Mouse (Mus musculus): ENCODE measurements around the gene Ncf2. TPM values are rescaled to one million over a fixed set of nuclear protein-coding genes. Genes with fewer than 3 reads are reported as not detected.

Ncf2 gene
- polyA plus RNA-seq, 1 experiment from 2014 or later, result 5.4 TPM

GRCm38 (mm10) chr1:152844634-152845033 is 44.6 kb downstream of the Ncf2 start:
- 89% methylated on average over 1 of the region's 1 CpGs for WGBS
- Histone ChIP-seq H3K4me2 (no peak overlapping the region), H3K4me1 (ENCODE audit: insufficient read depth) (no peaks in the 10 kb centered on the region), H3K9ac (no peak overlapping the region), H3K9me3 (ENCODE audit: low read depth, low read length) (no peaks in the 10 kb centered on the region), H3K27ac (ENCODE audit: low read depth) (no peak overlapping the region), H3K4me3 (ENCODE audit: low read depth, low read length) (no peak overlapping the region), H3K27me3 (ENCODE audit: insufficient read depth, low read length) (no peaks in the 10 kb centered on the region), H3K36me3 (ENCODE audit: insufficient read depth) (peaks cover 95% of the 10 kb centered on the region)
- DNase-seq (no peak), ATAC-seq (ENCODE audit: insufficient read depth) (no peak)
- no peak for TF ChIP-seq CTCF (IDR thresholded peaks at IDR 0.05; ENCODE audit: low read depth)

DNA sequence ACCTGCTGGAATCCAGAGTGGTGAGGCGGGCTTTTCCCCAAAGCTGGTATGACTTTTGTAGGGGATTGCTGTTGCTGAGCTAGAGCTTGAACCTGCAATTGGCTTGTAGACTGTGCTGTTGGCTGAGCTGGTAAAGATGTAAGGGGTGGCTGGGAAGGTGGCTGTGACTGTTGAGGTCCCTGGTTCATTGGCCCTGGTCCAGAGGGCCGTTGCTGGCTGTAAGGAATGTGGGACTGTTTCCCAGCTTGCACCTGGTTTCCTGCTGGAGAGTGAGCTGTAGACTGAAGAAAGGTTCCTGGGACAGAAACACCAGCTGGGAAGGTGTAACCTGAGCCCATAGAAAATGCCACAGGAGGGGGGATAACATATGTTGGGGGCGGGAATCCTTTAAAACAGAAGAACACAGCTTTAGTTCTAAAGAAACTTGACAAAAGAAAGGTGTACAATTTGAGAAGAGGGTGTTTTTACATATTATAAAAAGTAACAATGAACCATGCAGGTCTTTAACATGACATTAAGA is 45.3 kb downstream of the Ncf2 start:
- no peak for ATAC-seq (ENCODE audit: insufficient read depth)
- Histone ChIP-seq H3K9me3 (ENCODE audit: low read depth, low read length) (no peaks in the 10 kb centered on the region), H3K4me2 (no peak overlapping the region), H3K4me1 (ENCODE audit: insufficient read depth) (no peaks in the 10 kb centered on the region), H3K9ac (no peak overlapping the region), H3K27me3 (ENCODE audit: insufficient read depth, low read length) (no peaks in the 10 kb centered on the region), H3K27ac (ENCODE audit: low read depth) (no peak overlapping the region), H3K4me3 (ENCODE audit: low read depth, low read length) (no peak overlapping the region), H3K36me3 (ENCODE audit: insufficient read depth) (peaks cover 91% of the 10 kb centered on the region)
- 74% methylated on average over 3 of the region's 3 CpGs for WGBS
- no peak for TF ChIP-seq CTCF (IDR thresholded peaks at IDR 0.05; ENCODE audit: low read depth)
- no peak for DNase-seq

DNA sequence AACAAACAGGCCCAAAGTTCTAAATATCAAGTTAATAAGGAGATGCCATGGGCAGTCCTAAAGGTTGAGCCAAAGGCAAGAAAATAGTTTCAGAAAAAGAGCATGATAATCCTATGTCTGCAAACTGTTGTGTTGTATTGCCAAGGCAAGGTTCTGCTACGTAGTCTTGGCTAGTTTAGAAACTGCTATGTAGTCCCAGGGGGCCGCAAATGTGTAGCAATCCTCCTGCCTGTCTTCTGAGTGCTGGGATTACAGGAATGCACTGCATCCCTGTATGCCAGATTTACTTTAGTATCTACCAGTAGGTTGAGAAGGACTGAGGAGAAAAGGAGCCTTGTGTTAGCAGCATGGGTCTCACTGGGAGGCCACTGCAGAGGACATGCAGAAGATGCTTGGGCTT is 46.9 kb downstream of the Ncf2 start:
- Histone ChIP-seq H3K4me2 (no peak overlapping the region), H3K9ac (no peak overlapping the region), H3K27ac (ENCODE audit: low read depth) (no peak overlapping the region), H3K4me1 (ENCODE audit: insufficient read depth) (no peaks in the 10 kb centered on the region), H3K4me3 (ENCODE audit: low read depth, low read length) (no peak overlapping the region), H3K36me3 (ENCODE audit: insufficient read depth) (peaks cover 89% of the 10 kb centered on the region), H3K27me3 (ENCODE audit: insufficient read depth, low read length) (no peaks in the 10 kb centered on the region), H3K9me3 (ENCODE audit: low read depth, low read length) (no peaks in the 10 kb centered on the region)
- DNase-seq, result no peak
- 92% methylated on average over 2 of the region's 2 CpGs for WGBS
- no peak for ATAC-seq (ENCODE audit: insufficient read depth)
- no peak for TF ChIP-seq CTCF (IDR thresholded peaks at IDR 0.05; ENCODE audit: low read depth)

DNA sequence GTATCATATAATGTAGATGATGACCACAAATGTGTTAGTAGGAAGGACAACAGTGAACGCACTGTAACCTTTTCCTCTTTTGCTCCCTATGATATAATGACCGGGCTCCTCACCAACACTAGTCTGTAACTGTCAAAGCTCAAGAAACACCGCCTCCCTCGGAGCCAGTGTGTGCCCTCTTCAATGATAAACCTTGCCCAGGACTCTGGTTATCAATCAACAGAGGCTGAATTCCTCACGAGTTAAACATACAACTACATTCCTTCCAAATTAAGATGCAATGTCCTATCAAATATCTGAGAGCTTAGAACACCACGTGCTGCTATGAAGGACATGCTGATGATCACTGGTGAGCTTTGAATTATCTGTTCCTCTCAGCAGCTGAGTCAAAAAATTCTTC is 69.9 kb downstream of the Ncf2 start:
- DNase-seq (no peak), ATAC-seq (ENCODE audit: insufficient read depth) (no peak)
- TF ChIP-seq CTCF (IDR thresholded peaks at IDR 0.05; ENCODE audit: low read depth), result no peak
- Histone ChIP-seq H3K9ac (no peak overlapping the region), H3K27ac (ENCODE audit: low read depth) (no peak overlapping the region), H3K4me3 (ENCODE audit: low read depth, low read length) (no peak overlapping the region), H3K36me3 (ENCODE audit: insufficient read depth) (peaks cover 43% of the 10 kb centered on the region), H3K27me3 (ENCODE audit: insufficient read depth, low read length) (no peaks in the 10 kb centered on the region), H3K4me2 (no peak overlapping the region), H3K9me3 (ENCODE audit: low read depth, low read length) (no peaks in the 10 kb centered on the region), H3K4me1 (ENCODE audit: insufficient read depth) (no peaks in the 10 kb centered on the region)
- 67% methylated on average over 6 of the region's 6 CpGs for WGBS

DNA sequence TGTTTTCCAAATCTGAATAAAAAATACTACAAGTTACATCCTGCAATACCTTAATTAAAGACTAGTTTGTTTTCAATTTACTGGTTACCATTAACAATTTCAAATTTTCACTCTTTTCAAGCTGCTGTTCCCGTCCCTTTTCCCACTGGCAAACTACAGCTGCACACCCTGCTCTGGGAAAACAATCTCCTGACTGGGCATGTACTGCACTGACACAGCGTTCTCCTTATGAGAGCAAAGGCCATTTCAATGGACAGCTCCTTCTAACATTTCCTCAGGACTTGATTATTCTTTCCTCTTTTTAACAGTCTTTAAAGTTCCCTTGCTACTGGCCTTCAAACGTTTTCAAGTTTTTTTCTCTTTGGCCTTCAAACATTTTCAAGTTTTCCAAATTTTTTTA is 71.0 kb downstream of the Ncf2 start:
- Histone ChIP-seq H3K9me3 (ENCODE audit: low read depth, low read length) (no peaks in the 10 kb centered on the region), H3K4me1 (ENCODE audit: insufficient read depth) (no peaks in the 10 kb centered on the region), H3K9ac (no peak overlapping the region), H3K4me2 (no peak overlapping the region), H3K27ac (ENCODE audit: low read depth) (no peak overlapping the region), H3K36me3 (ENCODE audit: insufficient read depth) (peaks cover 33% of the 10 kb centered on the region), H3K4me3 (ENCODE audit: low read depth, low read length) (no peak overlapping the region), H3K27me3 (ENCODE audit: insufficient read depth, low read length) (no peaks in the 10 kb centered on the region)
- DNase-seq (no peak), ATAC-seq (ENCODE audit: insufficient read depth) (no peak)
- no peak for TF ChIP-seq CTCF (IDR thresholded peaks at IDR 0.05; ENCODE audit: low read depth)
- 73% methylated on average over 3 of the region's 3 CpGs for WGBS

Other genes starting within 250 kb of the Ncf2 start
- gene Apobec4, start 49.6 kb upstream of the Ncf2 start, polyA plus RNA-seq (2014; fragmentation: Nextera tagmentation; extraction: Ambion mirVana), result 0.16 TPM in 1 of 2 replicates, not detected in the other
- gene Rgl1, start 33.8 kb upstream of the Ncf2 start, polyA plus RNA-seq (2014; fragmentation: Nextera tagmentation; extraction: Ambion mirVana), result 46.7 and 54.5 TPM in 2 replicates
- 253 and 271 TPM in 2 replicates for gene Arpc5, start 33.7 kb upstream of the Ncf2 start, polyA plus RNA-seq (2014; fragmentation: Nextera tagmentation; extraction: Ambion mirVana)
- 40.9 and 44.1 TPM in 2 replicates for gene Smg7, start 102.5 kb downstream of the Ncf2 start, polyA plus RNA-seq (2014; fragmentation: Nextera tagmentation; extraction: Ambion mirVana)
- 3.6 and 4.1 TPM in 2 replicates for gene Nmnat2, start 154.8 kb downstream of the Ncf2 start, polyA plus RNA-seq (2014; fragmentation: Nextera tagmentation; extraction: Ambion mirVana)

Data from lung, embryonic 14.5 days (tissue).